Mouse (Mus musculus) MEL (cell line): ENCODE measurements at regions not wholly inside any gene's neighbourhood (a gene's known extent, or its start where the extent isn't known, plus 50 kb on each side); places are given as distances from the start of the nearest gene placed in this dataset.

ENCODE experiments used
- DNase-seq: peaks from one replicate; pipeline ENCODE4 v3.0.0; 2011; ENCODE audit warnings: low read depth, low spot score
- H3K27ac ChIP-seq: 2 replicates; pipeline ENCODE4 v1.5.1; 2012; ENCODE audit warnings: low read depth, mild to moderate bottlenecking, control low read depth, low read length, moderate library complexity; ENCODE audit not compliant: control insufficient read depth
- H3K27me3 ChIP-seq, 2 experiments: fragments of 150-350 bp in 1 of 2; sonication (generic) in 1 of 2; 2 replicates each; pipeline ENCODE4 v1.6.1; 2012; ENCODE audit warnings: low read length in 2 of 2, mild to moderate bottlenecking in 2 of 2, improper control_type of control experiment in 1 of 2, moderate library complexity in 1 of 2; ENCODE audit not compliant: insufficient read depth in 2 of 2, control insufficient read depth in 1 of 2
- H3K36me3 ChIP-seq, 2 experiments: 2 replicates each; pipeline ENCODE4 v1.6.1; 2012 to 2014; ENCODE audit warnings: low read length in 2 of 2, improper control_type of control experiment in 1 of 2, inconsistent platforms in 1 of 2, mild to moderate bottlenecking in 1 of 2; ENCODE audit not compliant: insufficient read depth in 2 of 2, control insufficient read depth in 1 of 2
- H3K4me1 ChIP-seq, 2 experiments: fragments of 150-350 bp in 1 of 2; sonication (generic) in 1 of 2; 2 replicates each; pipeline ENCODE4 v1.6.1; 2012; ENCODE audit warnings: low read length in 2 of 2, improper control_type of control experiment in 1 of 2, mild to moderate bottlenecking in 1 of 2; ENCODE audit not compliant: insufficient read depth in 2 of 2, control insufficient read depth in 1 of 2
- H3K4me3 ChIP-seq, 2 experiments: fragments of 150-350 bp in 1 of 2; sonication (generic) in 1 of 2; 2 replicates each; pipeline ENCODE4 v1.5.1; 2012; ENCODE audit warnings: low read depth in 2 of 2, low read length in 2 of 2, mild to moderate bottlenecking in 2 of 2, moderate library complexity in 2 of 2, control low read depth in 1 of 2, improper control_type of control experiment in 1 of 2; ENCODE audit not compliant: control insufficient read depth in 1 of 2, insufficient read depth in 1 of 2
- H3K79me2 ChIP-seq: 2 replicates; pipeline ENCODE4 v1.6.1; 2012; ENCODE audit warnings: mild to moderate bottlenecking, low read length, moderate library complexity; ENCODE audit not compliant: control insufficient read depth, poor library complexity, insufficient read depth
- H3K9ac ChIP-seq: 2 replicates; pipeline ENCODE4 v1.6.1; 2012; ENCODE audit warnings: low read depth, mild to moderate bottlenecking, control low read depth, low read length, moderate library complexity; ENCODE audit not compliant: control insufficient read depth, poor library complexity, severe bottlenecking
- H3K9me3 ChIP-seq: fragments of 150-350 bp; sonication (generic); replicated peaks from 2 replicates; pipeline ENCODE4 v1.6.1; 2012; ENCODE audit warnings: mild to moderate bottlenecking, low read length, improper control_type of control experiment, moderate library complexity; ENCODE audit not compliant: insufficient read depth
- BHLHE40 ChIP-seq: IDR thresholded peaks from 2 replicates; pipeline ENCODE4 v1.6.1; 2012; ENCODE audit warnings: low read depth, mild to moderate bottlenecking, inconsistent platforms, low read length, improper control_type of control experiment, borderline replicate concordance
- CHD1 ChIP-seq: IDR thresholded peaks from 2 replicates; pipeline ENCODE4 v1.6.1; 2012; ENCODE audit warnings: low read depth, mild to moderate bottlenecking, inconsistent platforms, low read length, improper control_type of control experiment
- CHD2 ChIP-seq: IDR thresholded peaks from 2 replicates; pipeline ENCODE4 v1.6.1; 2011; ENCODE audit warnings: low read length, improper control_type of control experiment
- CTCF ChIP-seq, 3 experiments: IDR thresholded peaks in 2 of 3; conservative IDR thresholded peaks in 1 of 3; 2 replicates each; pipeline ENCODE4 v1.5.1; 2011 to 2012; ENCODE audit warnings: low read length in 3 of 3, low read depth in 2 of 3, mild to moderate bottlenecking in 2 of 3, improper control_type of control experiment in 1 of 3, inconsistent platforms in 1 of 3, mixed read lengths in 1 of 3, moderate library complexity in 1 of 3; ENCODE audit not compliant: control insufficient read depth in 1 of 3, insufficient read depth in 1 of 3, poor library complexity in 1 of 3, severe bottlenecking in 1 of 3
- EP300 ChIP-seq, 2 experiments: IDR thresholded peaks; 2 replicates each; pipeline ENCODE4 v1.6.1; 2011; ENCODE audit warnings: improper control_type of control experiment in 2 of 2, low read length in 2 of 2, low read depth in 1 of 2, mild to moderate bottlenecking in 1 of 2
- GABPA ChIP-seq: IDR thresholded peaks from 2 replicates; pipeline ENCODE4 v1.6.1; 2012; ENCODE audit warnings: low read depth, mild to moderate bottlenecking, inconsistent platforms, low read length, improper control_type of control experiment, moderate library complexity
- GATA1 ChIP-seq: IDR thresholded peaks from 2 replicates; pipeline ENCODE4 v1.6.1; 2011; ENCODE audit warnings: low read depth, low read length, improper control_type of control experiment
- HCFC1 ChIP-seq: IDR thresholded peaks from 2 replicates; pipeline ENCODE4 v1.6.1; 2012; ENCODE audit warnings: low read depth, mild to moderate bottlenecking, inconsistent platforms, low read length, improper control_type of control experiment, moderate library complexity
- MAFK ChIP-seq: IDR thresholded peaks from 2 replicates; pipeline ENCODE4 v1.6.1; 2011; ENCODE audit warnings: low read depth, mild to moderate bottlenecking, low read length, improper control_type of control experiment, borderline replicate concordance
- MYC ChIP-seq: IDR thresholded peaks from 2 replicates; pipeline ENCODE4 v1.6.1; 2011; ENCODE audit warnings: low read depth, mild to moderate bottlenecking, low read length, improper control_type of control experiment, moderate library complexity
- NRF1 ChIP-seq: IDR thresholded peaks from 2 replicates; pipeline ENCODE4 v1.6.1; 2014; ENCODE audit warnings: low read depth, mild to moderate bottlenecking, inconsistent platforms, low read length, improper control_type of control experiment, moderate library complexity; ENCODE audit not compliant: poor library complexity, insufficient read depth, severe bottlenecking
- SIN3A ChIP-seq: IDR thresholded peaks from 2 replicates; pipeline ENCODE4 v1.6.1; 2012; ENCODE audit warnings: low read length, improper control_type of control experiment, inconsistent platforms
- TAL1 ChIP-seq: IDR thresholded peaks from 2 replicates; pipeline ENCODE4 v1.6.1; 2012; ENCODE audit warnings: mild to moderate bottlenecking, inconsistent platforms, low read length, moderate library complexity, mixed read lengths
- TCF12 ChIP-seq: IDR thresholded peaks from 2 replicates; pipeline ENCODE4 v1.6.1; 2014; ENCODE audit warnings: low read depth, mild to moderate bottlenecking, inconsistent platforms, low read length, improper control_type of control experiment, moderate library complexity
- UBTF ChIP-seq: IDR thresholded peaks from 2 replicates; pipeline ENCODE4 v1.6.1; 2012; ENCODE audit warnings: low read depth, mild to moderate bottlenecking, inconsistent platforms, low read length, improper control_type of control experiment, moderate library complexity, borderline replicate concordance; ENCODE audit not compliant: insufficient read depth
- USF1 ChIP-seq: IDR thresholded peaks from 2 replicates; pipeline ENCODE4 v1.6.1; 2014; ENCODE audit warnings: low read depth, mild to moderate bottlenecking, inconsistent platforms, low read length, improper control_type of control experiment, moderate library complexity

DNA sequence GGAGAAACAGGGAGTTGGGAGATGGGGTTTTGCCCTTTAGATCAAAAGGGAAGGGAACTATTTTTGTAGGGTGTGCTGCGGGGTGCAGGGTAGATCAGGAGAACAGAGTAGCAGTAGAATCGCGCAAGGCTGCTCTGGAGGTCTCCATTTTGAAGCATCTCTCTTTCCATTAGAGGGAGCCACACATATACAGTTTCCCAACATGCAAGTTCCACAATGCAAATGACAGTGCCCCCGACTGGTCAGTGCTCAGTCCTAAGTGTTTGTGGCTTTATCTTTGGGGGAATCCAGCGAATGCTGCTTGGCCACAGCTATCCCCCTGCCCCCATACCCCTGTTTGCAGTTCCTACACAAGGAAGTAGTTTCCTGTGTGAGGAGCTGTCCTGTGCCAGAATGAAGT is 155.6 kb upstream of the Tgfbr2 start:
- no peaks in the 10 kb centered on the region for H3K27me3 ChIP-seq
- no peak overlapping the region for H3K27ac ChIP-seq
- DNase-seq = no peak
- H3K9ac ChIP-seq = no peak overlapping the region
- no peak overlapping the region for H3K4me3 ChIP-seq
- H3K79me2 ChIP-seq = no peaks in the 10 kb centered on the region
- TF ChIP-seq SIN3A (no peak), TCF12 (no peak), TAL1 (no peak), EP300 (IDR thresholded peaks at IDR 0.05; ENCODE audit: low read depth in 1 of 2, low read length in 2 of 2) (no peak), CHD1 (no peak), BHLHE40 (no peak), GABPA (no peak), UBTF (no peak), MYC (no peak), MAFK (no peak), NRF1 (no peak)
- no peaks in the 10 kb centered on the region for H3K9me3 ChIP-seq
- H3K36me3 ChIP-seq = no peaks in the 10 kb centered on the region
- no peaks in the 10 kb centered on the region for H3K4me1 ChIP-seq

DNA sequence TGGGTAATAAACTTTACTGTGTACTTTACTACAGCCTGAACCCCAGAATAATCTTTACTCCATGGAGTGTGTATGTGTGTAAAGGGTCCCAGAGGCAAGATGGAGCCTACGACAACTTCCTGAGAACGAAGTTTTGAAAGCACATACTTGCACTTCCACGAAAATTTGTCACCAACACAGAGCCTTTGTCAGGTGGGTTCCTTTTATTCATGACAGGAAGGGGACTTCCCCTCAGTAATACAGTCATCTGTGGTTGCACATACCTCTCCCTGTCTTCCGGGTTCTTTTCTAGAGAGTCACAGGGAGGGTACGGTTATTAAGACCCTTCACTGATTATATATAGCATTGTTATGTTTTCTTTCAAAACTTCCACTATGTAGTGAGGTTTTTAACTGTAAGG is 154.0 kb upstream of the Tgfbr2 start:
- Histone ChIP-seq H3K4me3 (no peak overlapping the region), H3K4me1 (no peaks in the 10 kb centered on the region), H3K79me2 (no peaks in the 10 kb centered on the region), H3K9ac (no peak overlapping the region), H3K27ac (no peak overlapping the region), H3K27me3 (no peaks in the 10 kb centered on the region), H3K9me3 (no peaks in the 10 kb centered on the region), H3K36me3 (no peaks in the 10 kb centered on the region)
- DNase-seq = no peak
- TF ChIP-seq EP300 (IDR thresholded peaks at IDR 0.05; ENCODE audit: low read depth in 1 of 2, low read length in 2 of 2) = no peak
- TF ChIP-seq CHD2 = no peak

DNA sequence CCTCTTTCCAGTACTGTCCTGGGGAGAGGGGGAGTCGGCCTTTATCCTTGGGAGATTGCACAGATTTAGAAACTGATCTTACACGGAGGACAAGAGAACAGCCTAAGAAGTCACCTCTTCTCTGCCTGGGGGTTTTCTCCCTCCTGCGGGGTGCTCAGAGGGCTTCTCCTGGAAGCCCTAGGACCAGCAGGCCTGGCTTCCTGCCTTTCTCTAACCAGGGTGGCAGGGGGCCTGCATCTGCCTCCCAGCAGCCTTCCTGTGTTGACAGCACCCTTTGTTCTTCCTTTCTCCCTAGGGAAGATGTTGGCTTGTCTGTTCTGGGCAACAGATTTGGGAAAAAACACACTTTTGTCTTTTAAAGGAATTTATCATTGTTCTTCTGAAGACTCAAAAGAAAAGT is 153.0 kb upstream of the Tgfbr2 start:
- Histone ChIP-seq H3K4me3 (no peak overlapping the region), H3K27ac (no peak overlapping the region), H3K36me3 (no peaks in the 10 kb centered on the region), H3K4me1 (no peaks in the 10 kb centered on the region), H3K79me2 (no peaks in the 10 kb centered on the region), H3K9ac (no peak overlapping the region), H3K27me3 (no peaks in the 10 kb centered on the region), H3K9me3 (no peaks in the 10 kb centered on the region)
- no peak for TF ChIP-seq MYC
- TF ChIP-seq HCFC1 = no peak
- no peak for TF ChIP-seq CTCF (IDR thresholded peaks at IDR 0.05 in 2 of 3, conservative IDR thresholded peaks at IDR 0.05 in 1 of 3; ENCODE audit: control insufficient read depth in 1 of 3, insufficient read depth in 1 of 3, low read depth in 2 of 3, low read length in 3 of 3, poor library complexity in 1 of 3, severe bottlenecking in 1 of 3)
- no peak for TF ChIP-seq USF1
- TF ChIP-seq UBTF = no peak
- TF ChIP-seq TAL1 = no peak
- TF ChIP-seq CHD1 = no peak
- TF ChIP-seq GATA1 = no peak
- no peak for DNase-seq
